Mouse (Mus musculus) cortical plate, adult 2 months (tissue): ENCODE measurements at regions not wholly inside any gene's neighbourhood (a gene's known extent, or its start where the extent isn't known, plus 50 kb on each side); places are given as distances from the start of the nearest gene placed in this dataset.

Experiments
- H3K27ac ChIP-seq: fragments of 200-500 bp; 2 replicates; pipeline ENCODE4 v1.5.1; 2012; ENCODE audit warnings: low read length, control low read depth, inconsistent platforms; ENCODE audit not compliant: insufficient read depth
- H3K4me1 ChIP-seq: fragments of 200-500 bp; 2 replicates; pipeline ENCODE4 v1.6.1; 2011; ENCODE audit warnings: low read length; ENCODE audit not compliant: control insufficient read depth, insufficient read depth
- H3K4me3 ChIP-seq: fragments of 200-500 bp; 2 replicates; pipeline ENCODE4 v1.5.1; 2011; ENCODE audit warnings: mild to moderate bottlenecking, low read length, control low read depth; ENCODE audit not compliant: insufficient read depth
- CTCF ChIP-seq: fragments of 200-500 bp; IDR thresholded peaks from 2 replicates; pipeline ENCODE4 v1.5.1; 2011; ENCODE audit warnings: mild to moderate bottlenecking, control low read depth, low read length; ENCODE audit not compliant: insufficient read depth; ENCODE audit errors: extremely low read depth
- POLR2A ChIP-seq: fragments of 200-500 bp; IDR thresholded peaks from 2 replicates; pipeline ENCODE4 v1.6.1; 2011; ENCODE audit warnings: mild to moderate bottlenecking, low read length, control low read depth; ENCODE audit not compliant: insufficient read depth; ENCODE audit errors: extremely low read depth

GRCm38 (mm10) chr7:134497219-134497618, 111.8 kb upstream of the D7Ertd443e start:
- TF ChIP-seq CTCF, result no peak
- no peak for TF ChIP-seq POLR2A
- peak overlapping the region; percentile 3; the same call in 1 of the 2 replicates for H3K27ac ChIP-seq
- no peak overlapping the region for H3K4me3 ChIP-seq
- H3K4me1 ChIP-seq, result no peaks in the 10 kb centered on the region

- H3K4me3 ChIP-seq, result peak overlapping the region; percentile 8; the same call in 1 of the 2 replicates
- H3K4me1 ChIP-seq, result no peaks in the 10 kb centered on the region
- H3K27ac ChIP-seq, result no peak overlapping the region
- TF ChIP-seq CTCF (no peak), POLR2A (no peak)
These were observed 112.4 kb upstream of the D7Ertd443e start for GRCm38 (mm10) chr7:134497870-134498269.

DNA sequence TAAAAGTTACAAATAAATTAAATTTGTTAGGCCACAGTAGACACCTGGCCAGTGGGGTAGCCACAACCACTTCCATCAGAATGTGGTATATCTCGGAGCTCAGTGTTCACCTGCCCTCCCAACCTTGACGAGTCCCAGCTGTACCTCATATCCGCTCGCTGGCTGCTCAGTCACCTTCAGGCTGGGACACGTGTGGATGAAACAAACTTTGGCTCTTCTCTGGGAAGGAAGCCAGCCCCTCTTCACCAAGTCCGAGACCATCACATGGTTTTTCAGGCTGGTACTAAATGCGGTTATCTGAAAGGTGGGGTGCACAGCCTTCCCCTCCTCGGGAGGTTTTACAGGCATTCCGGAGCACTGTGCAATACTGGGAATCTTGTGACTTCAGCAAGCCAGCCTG, 113.3 kb upstream of the D7Ertd443e start:
- no peak for TF ChIP-seq CTCF
- no peak for TF ChIP-seq POLR2A
- H3K4me3 ChIP-seq, result peak overlapping the region; percentile 30; the same call in 1 of the 2 replicates
- peak overlapping the region; percentile 83 for H3K27ac ChIP-seq

DNA sequence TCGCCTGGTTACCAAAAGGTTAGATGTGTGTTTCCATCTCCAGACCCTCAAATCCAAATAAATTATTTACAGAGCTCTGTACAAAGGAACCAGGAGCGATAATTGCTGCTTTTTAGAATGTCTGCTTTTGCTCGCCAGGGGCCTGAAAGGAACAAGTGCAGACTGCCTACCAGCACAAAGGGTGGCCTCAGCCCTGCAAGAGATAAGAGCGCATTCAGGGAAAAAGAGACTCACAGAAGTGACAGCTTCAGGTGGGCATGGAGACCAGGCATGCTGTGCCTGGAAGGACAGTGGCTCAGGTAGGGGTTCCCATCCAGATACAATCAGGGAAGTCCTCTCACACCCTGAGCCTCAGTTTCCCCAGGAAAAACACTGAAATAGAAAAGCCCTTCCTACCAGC, 114.0 kb upstream of the D7Ertd443e start:
- Histone ChIP-seq H3K27ac (peak overlapping the region; percentile 83; the same call in 1 of the 2 replicates), H3K4me1 (no peaks in the 10 kb centered on the region), H3K4me3 (no peak overlapping the region)
- no peak for TF ChIP-seq POLR2A
- no peak for TF ChIP-seq CTCF

More for the DNA sequence above, 113.3 kb upstream of the D7Ertd443e start:
- no peaks in the 10 kb centered on the region for H3K4me1 ChIP-seq

GRCm38 (mm10) chr7:134500210-134500609, 114.7 kb upstream of the D7Ertd443e start:
- Histone ChIP-seq H3K4me3 (no peak overlapping the region), H3K27ac (no peak overlapping the region), H3K4me1 (no peaks in the 10 kb centered on the region)
- TF ChIP-seq POLR2A, result no peak

GRCm38 (mm10) chr7:134501079-134501478, 115.6 kb upstream of the D7Ertd443e start:
- Histone ChIP-seq H3K4me3 (no peak overlapping the region), H3K27ac (no peak overlapping the region), H3K4me1 (no peaks in the 10 kb centered on the region)
- TF ChIP-seq POLR2A (no peak), CTCF (no peak)

DNA sequence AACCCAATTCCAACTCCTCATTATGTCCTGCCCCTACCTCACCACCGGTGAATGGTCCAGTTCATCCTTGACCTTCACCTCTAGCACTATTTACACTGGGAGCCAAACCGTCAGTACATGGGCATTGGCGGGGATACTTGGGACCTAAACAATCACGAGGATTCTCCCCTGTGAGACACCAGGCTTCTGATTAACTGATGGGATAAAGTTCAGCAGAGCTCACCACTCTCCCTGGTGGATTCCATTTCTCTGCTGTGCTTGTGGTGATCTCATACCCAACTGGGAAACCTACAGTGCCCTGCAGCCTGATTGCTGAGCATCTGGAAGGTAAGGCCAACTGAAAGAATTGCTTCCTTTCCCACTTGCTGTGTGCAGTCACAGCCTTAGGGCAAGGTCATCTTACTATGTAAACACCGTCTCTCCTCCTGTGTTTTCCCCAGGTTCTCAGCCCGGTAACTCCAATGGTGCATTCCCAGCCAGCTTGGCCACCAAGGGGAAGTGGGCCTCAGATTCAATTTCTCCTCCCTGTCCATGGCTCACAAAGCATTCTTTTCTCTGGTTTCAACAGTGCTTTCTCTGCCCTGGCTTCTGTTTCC, 125.0 kb upstream of the D7Ertd443e start:
- Histone ChIP-seq H3K27ac (no peak overlapping the region), H3K4me3 (no peak overlapping the region), H3K4me1 (no peaks in the 10 kb centered on the region)
- TF ChIP-seq POLR2A (no peak), CTCF (no peak)

DNA sequence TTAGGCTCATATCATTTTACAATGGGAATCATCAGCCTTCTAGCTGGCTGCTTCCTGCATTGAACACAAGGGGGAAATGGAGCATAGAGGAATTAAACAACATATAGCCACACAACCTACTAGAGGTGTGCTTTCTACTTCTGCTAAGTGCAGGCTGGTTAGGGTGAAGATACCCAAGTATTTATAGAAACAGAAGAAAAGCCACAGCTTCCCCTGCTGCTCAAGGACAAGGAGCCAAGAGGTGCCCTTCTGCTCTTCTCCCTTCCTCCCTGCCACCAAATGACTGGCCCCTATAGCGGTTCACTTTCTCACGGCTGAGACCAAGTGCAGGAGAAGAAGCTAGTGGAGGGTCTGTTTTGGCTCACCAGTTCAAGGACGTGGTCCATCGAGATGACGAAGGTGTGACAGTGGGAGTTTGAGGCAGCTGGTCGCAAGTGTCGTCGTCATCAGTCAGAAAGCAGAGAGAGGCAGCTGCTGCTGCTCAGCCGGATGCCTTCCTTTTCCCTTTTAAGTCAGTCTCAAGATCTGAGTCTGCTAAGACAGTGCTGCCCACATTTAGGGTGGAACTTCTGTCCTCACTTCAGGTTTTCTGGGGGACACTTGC, 134.0 kb upstream of the D7Ertd443e start:
- Histone ChIP-seq H3K4me3 (no peak overlapping the region), H3K4me1 (no peaks in the 10 kb centered on the region), H3K27ac (no peak overlapping the region)
- no peak for TF ChIP-seq POLR2A
- TF ChIP-seq CTCF, result no peak

GRCm38 (mm10) chr7:134523897-134524296, 138.4 kb upstream of the D7Ertd443e start:
- peaks cover 3% of the 10 kb centered on the region; the same call in 1 of the 2 replicates for H3K4me1 ChIP-seq

GRCm38 (mm10) chr7:134525041-134525440, 139.6 kb upstream of the D7Ertd443e start:
- TF ChIP-seq CTCF (no peak), POLR2A (no peak)
- Histone ChIP-seq H3K4me3 (no peak overlapping the region), H3K4me1 (peaks cover 3% of the 10 kb centered on the region; the same call in 1 of the 2 replicates), H3K27ac (no peak overlapping the region)

More at GRCm38 (mm10) chr7:134523897-134524296, 138.4 kb upstream of the D7Ertd443e start:
- TF ChIP-seq POLR2A (no peak), CTCF (no peak)
- no peak overlapping the region for H3K4me3 ChIP-seq
- no peak overlapping the region for H3K27ac ChIP-seq
